Mouse (Mus musculus) lung, postnatal 36 days (tissue): Measurements from ENCODE around the gene Dlgap4.
A peak's percentile ranks its signal among the peaks of the same experiment; 100 is the strongest.

Experiments used
- DNase-seq: peaks from one replicate; pipeline ENCODE4 v3.0.0; 2022; ENCODE audit warnings: mixed read lengths

Dlgap4 gene

DNA sequence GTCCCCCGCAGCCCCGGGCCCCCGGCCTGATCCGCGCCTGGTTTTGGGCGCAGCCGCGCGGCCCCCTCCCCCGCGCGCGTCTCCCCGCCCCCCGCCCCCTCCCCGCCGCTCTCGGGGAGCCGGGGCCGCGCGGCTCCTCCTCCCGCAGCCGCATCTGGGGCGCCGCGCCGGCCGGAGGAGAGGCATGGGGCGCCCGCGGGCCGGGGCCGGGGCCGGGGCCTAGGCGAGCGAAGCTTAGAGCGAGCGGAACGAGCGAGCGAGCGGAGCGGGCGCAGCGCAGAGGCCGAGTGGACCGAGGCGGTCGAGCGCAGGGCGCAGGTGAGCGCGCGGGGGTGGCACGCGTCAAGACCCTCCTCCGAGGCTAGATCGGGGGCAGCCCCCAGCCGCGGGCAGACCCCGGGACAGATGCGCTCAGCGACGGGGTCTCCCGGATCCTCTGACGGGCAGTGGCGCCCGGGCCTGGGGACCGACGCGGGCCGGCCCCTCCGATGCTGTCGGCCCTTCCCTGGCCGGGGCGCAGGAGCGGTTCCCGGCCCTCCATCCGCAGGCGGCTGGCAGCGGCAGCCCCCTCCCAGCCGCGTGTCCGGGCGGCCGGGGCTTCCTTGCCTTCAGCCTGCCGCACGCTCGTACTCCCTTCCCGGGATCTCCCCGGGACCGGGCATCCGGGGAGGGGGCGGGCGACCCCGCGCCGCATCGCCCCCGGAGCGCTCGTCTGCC is at the start of gene Dlgap4:
TSS of gene Dlgap4 (plus strand) at position 165 of the 717 bp plus-strand sequence.
- DNase-seq: no peak

- DNase-seq: no peak
These were observed 47.0 kb upstream of the Dlgap4 start for GRCm38 (mm10) chr2:156566512-156566911.

DNA sequence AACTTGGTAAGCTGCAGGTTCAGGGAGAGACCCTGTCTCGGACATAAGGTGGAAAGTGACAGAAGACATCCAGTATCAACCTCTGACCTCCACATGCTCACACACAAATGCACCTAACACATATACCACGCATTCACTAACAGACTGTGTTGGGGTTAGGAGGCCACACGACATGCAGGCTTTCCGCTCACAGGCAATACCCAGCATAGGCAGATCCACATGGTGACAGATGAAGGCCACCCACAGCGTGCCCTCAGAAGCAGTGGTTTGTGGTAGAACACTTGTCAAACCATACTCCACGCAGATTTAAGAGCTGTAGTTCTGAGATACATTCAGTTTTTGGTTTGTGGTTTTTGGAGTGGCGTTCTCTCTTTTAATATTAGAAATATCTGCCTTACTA is 44.9 kb upstream of the Dlgap4 start:
- DNase-seq: no peak

DNA sequence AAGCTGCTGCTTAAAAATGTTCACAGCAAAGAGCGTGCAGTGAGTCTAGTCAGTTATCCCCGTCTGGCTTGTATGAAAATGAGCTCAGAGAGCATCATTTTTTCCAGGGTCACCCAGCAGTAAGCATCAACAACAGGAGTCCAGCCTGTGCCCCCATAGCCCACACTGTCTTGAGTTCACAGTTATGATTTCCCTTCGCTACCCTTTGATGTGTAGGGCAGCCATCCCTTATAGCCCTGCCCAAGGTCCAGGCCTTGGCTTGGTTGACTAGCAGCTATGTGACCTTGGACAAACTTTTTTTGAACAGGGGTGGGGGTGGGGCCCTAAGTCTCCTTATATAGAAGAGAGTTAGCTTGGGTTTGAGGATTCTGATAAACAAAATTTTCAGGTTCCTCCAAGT is 44.2 kb upstream of the Dlgap4 start:
- no peak for DNase-seq

- no peak for DNase-seq
These were observed 42.0 kb upstream of the Dlgap4 start for GRCm38 (mm10) chr2:156571521-156571920.

GRCm38 (mm10) chr2:156576850-156577587 is 36.5 kb upstream of the Dlgap4 start:
- no peak for DNase-seq

DNA sequence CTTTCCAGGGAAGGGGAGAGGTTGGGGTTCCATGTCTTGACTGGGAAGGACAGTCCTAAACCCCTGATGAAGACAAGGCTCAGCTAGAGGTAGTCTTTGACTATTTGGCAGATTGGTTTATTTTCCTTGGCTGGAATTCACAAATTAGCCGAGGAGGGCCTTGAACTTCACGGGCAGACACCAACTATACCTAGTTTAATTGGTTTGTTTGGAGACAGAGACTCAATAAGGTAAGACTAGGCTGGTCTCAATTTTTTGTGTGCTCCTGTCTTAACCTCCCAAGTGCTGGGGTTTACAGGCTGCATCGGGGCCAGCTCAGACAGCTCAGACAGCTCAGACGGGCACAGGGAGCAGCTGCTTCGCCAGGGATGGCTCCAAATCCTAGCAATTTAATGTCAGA is 33.0 kb upstream of the Dlgap4 start:
- DNase-seq: no peak

DNA sequence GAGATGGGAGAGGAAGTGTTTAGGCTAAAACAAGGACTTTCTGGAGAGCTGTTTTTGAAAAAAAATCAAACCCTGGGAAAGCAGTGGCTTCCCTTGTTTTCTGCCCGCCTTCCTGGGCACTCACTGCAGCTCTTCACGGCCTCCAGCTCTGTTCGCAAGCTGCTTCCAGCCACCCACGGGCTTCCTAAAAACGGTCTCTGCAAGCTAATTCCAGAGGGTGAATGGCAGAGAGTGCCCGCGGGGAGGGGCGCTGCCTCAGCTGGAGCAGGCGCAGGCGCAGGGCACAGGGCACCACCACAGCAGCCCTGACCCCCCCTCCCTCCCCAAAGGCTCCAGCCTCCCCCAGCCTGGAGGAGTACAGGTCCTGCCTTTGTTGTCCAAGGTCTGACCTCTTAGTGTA is 32.3 kb upstream of the Dlgap4 start:
- no peak for DNase-seq

GRCm38 (mm10) chr2:156582887-156583286 is 30.6 kb upstream of the Dlgap4 start:
- no peak for DNase-seq

DNA sequence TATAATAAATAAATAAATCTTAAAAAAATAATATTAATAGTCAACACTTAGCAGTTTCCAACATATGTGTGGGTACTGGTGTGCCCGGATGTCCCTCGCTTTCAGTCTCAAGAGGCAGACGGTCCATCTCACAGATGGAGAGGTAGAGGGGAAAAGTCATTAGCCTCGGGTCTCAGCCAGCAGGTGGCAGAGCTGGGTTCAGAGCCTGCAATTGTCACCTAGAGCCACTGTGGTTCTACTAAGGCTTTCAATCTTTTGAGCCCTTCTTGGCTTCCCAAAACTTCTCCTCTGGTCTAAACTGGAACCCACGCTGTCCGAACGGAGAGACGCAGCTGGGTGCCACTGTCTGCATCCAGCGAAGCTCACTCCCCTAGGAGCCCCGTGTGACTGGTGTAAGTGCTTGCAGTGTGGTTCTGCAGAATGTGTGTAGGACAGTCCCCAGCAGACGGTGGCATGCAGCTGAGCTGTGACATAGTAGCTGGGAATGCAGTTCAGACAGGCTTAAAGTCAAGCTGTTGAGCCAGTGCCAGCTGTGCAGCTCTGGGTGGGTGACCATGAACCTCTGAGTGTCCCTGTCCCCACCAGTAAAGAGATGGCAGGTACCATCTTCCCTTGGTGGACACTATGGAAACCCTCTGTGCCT is 29.2 kb upstream of the Dlgap4 start:
- peak; percentile 20 for DNase-seq

DNA sequence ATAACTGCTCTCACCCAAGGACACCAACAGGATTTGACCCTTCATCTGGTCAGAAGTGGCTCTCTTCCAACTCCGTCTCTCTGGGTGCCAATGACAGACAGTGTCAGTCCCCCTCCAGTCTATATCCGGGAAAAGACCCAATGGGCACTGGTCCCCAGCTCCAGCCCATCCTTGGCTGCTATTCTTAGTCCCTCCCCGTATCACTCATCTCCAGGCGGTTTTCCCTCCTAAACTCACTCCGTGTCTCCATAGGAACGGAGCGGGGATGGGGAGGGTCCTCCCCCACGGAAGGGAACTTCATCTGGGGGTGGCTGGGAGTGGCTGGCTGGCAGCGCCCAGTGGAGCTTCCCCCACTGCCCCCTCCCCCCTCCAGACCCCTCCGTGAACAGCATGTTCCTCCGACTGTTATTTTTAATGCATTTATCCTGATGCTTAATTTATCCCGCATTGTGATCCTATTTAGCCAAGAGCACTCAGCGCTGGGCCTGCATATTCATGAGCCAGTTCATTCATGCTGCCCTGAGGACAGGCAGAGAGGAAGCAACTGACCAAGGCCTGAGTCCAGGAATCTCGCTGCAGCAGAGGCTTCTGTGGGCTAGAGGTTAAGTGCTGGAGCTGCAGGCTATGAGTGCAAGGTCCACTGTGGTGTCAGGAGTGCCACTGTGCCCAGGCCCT is 28.6 kb upstream of the Dlgap4 start:
- no peak for DNase-seq

- no peak for DNase-seq
These were observed 24.0 kb upstream of the Dlgap4 start for GRCm38 (mm10) chr2:156589481-156589880.

- no peak for DNase-seq
These were observed 18.5 kb upstream of the Dlgap4 start for GRCm38 (mm10) chr2:156594987-156595490.

DNA sequence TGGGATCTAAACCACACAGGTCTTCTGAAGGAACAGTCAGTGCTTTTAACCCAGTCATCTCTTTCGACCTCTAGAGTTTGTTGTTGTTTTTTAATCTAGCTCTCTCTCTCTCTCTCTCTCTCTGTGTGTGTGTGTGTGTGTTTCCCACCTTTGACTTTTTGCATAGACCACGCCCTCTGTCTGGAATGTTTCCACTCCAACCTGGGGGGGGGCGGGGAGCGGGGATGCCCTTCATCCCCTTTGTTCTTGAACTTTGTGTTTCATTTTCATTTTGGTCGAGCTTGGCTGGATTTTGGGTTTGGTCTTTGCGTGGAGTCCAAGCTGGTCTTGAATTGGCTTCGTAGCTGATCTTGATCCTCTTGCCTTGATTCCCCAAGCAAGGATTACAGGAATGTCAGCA is 10.9 kb upstream of the Dlgap4 start:
- DNase-seq: no peak

DNA sequence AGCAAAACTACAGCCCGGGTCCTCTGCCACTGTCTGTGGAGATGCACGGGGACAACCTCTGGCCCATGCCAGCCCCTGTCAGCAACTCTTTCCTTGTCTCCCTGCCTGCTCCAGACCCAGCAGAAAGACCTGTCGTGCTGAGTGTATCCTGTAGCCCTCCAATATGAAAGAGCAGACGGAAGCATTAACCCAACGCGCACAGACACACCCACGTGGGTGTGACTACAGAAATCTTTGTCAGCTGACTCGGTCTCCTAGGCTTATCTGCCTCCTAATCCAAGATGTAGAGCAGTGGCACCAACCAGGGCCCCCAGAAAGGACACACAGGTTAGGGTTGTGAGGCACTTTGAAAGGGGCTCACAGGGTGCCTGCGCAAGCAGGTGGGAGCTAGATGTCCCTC is 9.8 kb upstream of the Dlgap4 start:
- DNase-seq: no peak

GRCm38 (mm10) chr2:156605144-156605543 is 8.4 kb upstream of the Dlgap4 start:
- DNase-seq: no peak

DNA sequence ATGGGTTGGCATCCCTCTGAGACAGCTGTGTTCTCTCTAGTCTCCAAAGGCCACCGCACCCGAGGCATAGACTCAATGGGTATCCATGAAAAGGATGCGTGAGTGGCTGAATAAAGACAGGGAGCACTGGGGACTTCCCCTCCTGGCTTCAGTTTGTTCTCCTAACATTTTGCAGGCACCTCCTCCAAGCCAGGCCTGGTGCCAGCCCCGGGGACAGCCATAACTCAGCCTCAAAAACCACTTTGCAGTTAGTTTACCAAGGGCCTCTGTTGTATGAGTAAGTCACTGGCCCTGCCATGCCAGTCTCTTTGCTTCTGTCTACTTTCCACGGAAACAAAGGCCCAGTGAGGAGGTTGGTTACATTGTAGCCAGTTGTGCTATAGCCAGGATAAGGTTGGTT is 7.5 kb upstream of the Dlgap4 start:
- DNase-seq: no peak

DNA sequence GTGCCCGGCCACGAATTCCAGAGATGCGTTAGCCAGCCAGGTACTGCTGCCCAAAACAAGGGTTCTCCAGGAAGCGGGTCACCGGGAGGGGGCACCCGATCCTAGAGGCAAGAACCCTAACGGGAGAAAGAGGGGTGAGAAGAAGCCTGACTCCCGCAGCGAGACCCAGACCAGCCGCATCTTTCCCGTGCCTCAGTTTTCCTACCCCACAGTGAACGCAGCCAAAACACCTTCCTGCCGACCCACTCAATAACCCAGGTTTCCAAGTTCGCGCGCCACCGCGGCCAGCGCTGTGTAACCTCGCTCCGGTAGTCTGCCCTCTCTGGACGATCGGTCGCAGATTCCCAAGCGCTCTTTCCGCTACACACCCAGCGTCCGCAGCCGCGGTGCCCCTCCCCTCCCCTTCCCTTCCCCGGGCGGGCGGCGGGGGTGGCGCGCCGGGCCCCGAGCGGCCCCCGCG is 394 bp upstream of the Dlgap4 start:
- peak; percentile 62 for DNase-seq

DNA sequence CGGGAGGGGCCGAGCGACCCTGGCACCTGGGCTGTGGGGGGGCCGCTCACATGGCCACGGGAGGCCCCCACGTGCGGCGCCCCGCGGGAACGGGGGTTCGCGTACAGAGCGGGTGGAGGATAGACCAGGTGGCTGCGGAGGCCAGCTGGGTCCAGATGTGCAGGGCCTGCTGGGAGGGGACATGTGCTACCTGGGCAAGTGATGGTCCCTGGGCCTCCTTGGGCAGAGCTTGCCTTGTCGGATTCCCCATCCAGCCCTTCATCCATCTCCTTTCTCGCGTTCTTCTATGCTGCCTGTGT is 702 bp downstream of the Dlgap4 start:
- no peak for DNase-seq

DNA sequence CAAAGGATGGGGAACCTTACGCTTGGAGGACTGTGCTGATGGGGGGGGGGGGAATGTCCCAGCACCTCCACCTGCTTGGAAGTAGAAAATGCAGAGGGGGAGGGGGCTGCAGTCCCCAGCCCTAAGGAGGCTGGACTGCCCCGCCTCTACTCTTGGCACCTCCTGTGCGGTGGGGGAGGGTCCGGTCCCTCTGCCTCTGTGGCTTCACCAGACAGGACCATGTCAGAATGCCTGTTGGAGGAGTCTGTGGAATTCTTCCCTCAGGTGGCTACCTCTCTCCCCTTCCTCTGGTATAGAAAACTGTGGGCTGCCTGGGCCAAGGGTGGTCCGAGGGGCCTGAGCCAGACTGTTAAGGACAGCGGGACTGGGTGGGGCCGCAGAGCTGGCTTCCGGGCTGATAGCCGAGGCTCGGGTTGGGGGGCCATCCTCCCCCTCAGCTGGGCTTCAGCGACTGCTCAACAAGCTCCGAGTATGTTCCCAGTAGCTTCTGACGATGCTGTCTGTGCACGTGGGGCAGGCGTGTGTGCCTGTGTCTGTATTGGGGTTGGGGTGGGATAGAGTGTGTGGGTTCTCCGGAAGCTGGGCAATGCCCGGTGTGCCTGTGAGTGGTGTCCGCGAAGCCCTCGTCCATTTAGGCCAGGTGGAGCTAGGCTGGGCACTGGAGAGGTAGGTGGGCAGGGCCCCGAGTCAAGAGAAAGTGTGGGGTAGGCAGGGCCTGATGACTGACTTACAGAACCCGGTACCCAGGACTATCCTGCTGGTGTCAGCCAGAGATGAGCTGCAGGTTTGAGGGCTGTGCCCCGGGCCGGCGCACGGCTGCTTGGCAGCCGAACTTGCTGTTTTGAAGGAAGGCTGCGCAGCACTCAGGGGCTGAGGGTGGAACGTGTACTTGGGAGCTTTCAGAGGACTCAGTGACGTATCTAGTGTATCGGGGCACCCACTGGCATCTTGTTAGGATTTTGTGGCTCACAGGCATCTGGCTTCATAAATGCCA is 1.5 kb downstream of the Dlgap4 start:
- DNase-seq: no peak

DNA sequence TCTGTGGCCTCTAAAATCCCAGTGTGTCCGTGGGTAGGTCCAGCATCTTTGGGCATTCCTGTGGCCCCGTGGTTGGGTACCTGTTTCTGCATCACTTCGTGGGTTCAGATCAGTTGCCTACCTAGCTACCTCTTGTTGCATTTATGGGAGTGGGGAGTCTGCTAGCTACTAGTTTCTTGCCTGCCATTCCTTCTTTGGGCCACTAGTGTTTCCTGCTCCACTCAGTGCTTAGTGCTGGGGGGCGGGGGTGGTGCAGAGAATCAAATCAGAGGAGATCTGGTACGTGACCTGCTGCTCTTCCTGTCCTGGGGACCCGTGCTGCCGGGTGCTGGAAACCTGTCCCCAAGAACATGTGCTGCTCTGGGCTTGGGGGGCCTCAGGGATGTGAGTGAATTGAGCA is 3.0 kb downstream of the Dlgap4 start:
- DNase-seq: no peak

DNA sequence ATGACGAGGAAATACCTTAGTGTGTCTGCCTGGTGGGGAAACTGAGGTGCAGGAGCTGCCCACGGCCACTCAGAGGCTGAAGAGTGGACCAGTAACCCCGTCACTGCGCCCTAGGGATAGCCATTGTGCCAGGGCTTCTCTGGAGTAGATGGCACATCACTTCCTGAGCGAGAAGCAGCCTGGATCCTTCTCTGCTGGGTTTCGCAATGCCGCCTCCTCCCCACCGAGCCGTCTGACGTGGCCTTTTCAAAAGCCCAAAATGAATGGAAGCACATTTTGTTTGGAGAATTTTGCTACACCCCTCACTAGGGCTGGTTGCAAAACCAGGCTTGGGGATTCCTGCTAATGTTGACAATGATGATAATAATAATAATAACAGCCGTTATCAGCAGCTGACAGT is 4.0 kb downstream of the Dlgap4 start:
- DNase-seq: peak; percentile 59
